Mouse (Mus musculus) liver, adult 2 months (tissue): ENCODE measurements around the gene Prex1.

Source experiments
- CTCF ChIP-seq: fragments of 200-500 bp; IDR thresholded peaks from 2 replicates; pipeline ENCODE4 v1.5.1; 2011; ENCODE audit warnings: low read depth, low read length, control low read depth
- POLR2A ChIP-seq: fragments of 200-500 bp; IDR thresholded peaks from 2 replicates; pipeline ENCODE4 v1.6.1; 2011; ENCODE audit warnings: low read length, control low read depth; ENCODE audit not compliant: insufficient read depth; ENCODE audit errors: extremely low read depth

DNA sequence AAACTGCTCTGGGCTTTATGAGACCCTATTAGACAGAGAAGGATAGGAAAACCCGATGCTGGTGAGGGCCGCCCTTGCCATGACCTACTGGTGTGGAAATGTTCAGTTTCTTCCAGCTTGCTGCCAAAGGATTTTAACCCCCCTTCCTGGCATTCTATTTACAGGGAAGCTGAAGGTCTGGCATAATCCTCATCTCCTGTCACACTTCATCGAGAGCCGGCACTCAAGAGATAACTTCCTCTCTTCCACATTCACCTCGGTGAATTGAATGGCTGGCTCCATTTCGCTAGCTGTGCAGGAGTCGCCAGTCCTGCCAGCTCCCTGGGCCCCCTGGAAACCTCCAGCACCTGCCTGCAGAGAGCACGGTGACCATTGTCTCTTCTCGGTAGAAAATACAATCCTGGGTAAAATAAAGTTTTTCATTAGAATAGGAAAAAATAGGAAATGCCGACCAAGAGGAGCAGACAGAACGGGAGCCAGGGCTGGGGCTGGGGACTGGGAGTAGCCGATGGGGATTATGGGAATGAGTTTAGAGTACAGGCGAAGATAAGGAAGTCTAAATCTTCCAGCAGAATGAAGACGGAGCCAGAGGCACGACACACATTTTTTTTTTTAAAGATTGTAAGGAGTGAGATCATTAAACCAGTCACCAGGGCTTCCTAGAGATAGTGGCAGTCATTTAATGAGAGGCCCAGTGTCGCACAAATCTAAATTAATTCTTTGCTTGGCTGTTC is 191.6 kb downstream of the Prex1 start:
- TF ChIP-seq CTCF (no peak), POLR2A (no peak)
